Mouse (Mus musculus): ENCODE results near the gene Lrrc3c. TPM values are rescaled to one million over a fixed set of nuclear protein-coding genes. Genes with fewer than 3 reads are reported as not detected.
"Not testable (repeated sequence)": the region's sequence is repeated elsewhere in the genome, so short reads cannot be mapped to it uniquely, and the experiment has no call there.

The Lrrc3c gene
- total RNA-seq, 1 experiment from 2014 or later, result not detected

GRCm38 (mm10) chr11:98586087-98586891 is 11.8 kb upstream of the Lrrc3c start:
- DNase-seq, result peak; percentile 41

GRCm38 (mm10) chr11:98586892-98587563 is 11.1 kb upstream of the Lrrc3c start, which contains the start of gene Ormdl3:
TSS of gene Ormdl3 (minus strand) at chr11:98587368.
- DNase-seq, result peak; percentile 99

- DNase-seq, result peak; percentile 78
Measured at GRCm38 (mm10) chr11:98587684-98588546, 10.2 kb upstream of the Lrrc3c start.

GRCm38 (mm10) chr11:98588833-98589281 is 9.2 kb upstream of the Lrrc3c start:
- DNase-seq, result no peak

GRCm38 (mm10) chr11:98589306-98589705 is 8.8 kb upstream of the Lrrc3c start:
- no peak for DNase-seq

- DNase-seq, result no peak
Measured at GRCm38 (mm10) chr11:98590548-98591445, 7.3 kb upstream of the Lrrc3c start.

GRCm38 (mm10) chr11:98595021-98595420 is 3.1 kb upstream of the Lrrc3c start:
- DNase-seq, result no peak

GRCm38 (mm10) chr11:98595473-98595872 is 2.6 kb upstream of the Lrrc3c start:
- DNase-seq, result no peak

- no peak for DNase-seq
Measured at GRCm38 (mm10) chr11:98595955-98596354, 2.1 kb upstream of the Lrrc3c start.

- peak; percentile 76 for DNase-seq
Measured at GRCm38 (mm10) chr11:98597363-98597762, 728 bp upstream of the Lrrc3c start.

GRCm38 (mm10) chr11:98598851-98599290 is 780 bp downstream of the Lrrc3c start:
- no peak for DNase-seq

GRCm38 (mm10) chr11:98599291-98599690 is 1.2 kb downstream of the Lrrc3c start:
- DNase-seq, result no peak

GRCm38 (mm10) chr11:98602090-98602690 is 4.1 kb downstream of the Lrrc3c start:
- DNase-seq, result no peak

GRCm38 (mm10) chr11:98603953-98604352 is 5.9 kb downstream of the Lrrc3c start:
- DNase-seq, result no peak

GRCm38 (mm10) chr11:98604911-98605310 is 6.8 kb downstream of the Lrrc3c start:
- not testable (repeated sequence) for DNase-seq

- DNase-seq, result no peak
Measured at GRCm38 (mm10) chr11:98606763-98607162, 8.7 kb downstream of the Lrrc3c start.

- no peak for DNase-seq
Measured at GRCm38 (mm10) chr11:98620791-98621190, 22.7 kb downstream of the Lrrc3c start.

GRCm38 (mm10) chr11:98623981-98624380 is 25.9 kb downstream of the Lrrc3c start:
- not testable (repeated sequence) for DNase-seq

- not testable (repeated sequence) for DNase-seq
Measured at GRCm38 (mm10) chr11:98624381-98624780, 26.3 kb downstream of the Lrrc3c start.

- DNase-seq, result no peak
Measured at GRCm38 (mm10) chr11:98625611-98626410, 27.7 kb downstream of the Lrrc3c start, which contains the start of the genes Gm12355 and Gsdma3. TSS of gene Gm12355 (minus strand) at chr11:98625661. TSS of gene Gsdma3 (plus strand) at chr11:98626360.

Data from adrenal gland, postnatal 25 days (tissue).